Mouse (Mus musculus) erythroblast, embryonic 14.5 days (primary cell): ENCODE results near the gene Ppp1r27. TPM values are rescaled to one million over a fixed set of nuclear protein-coding genes. Genes with fewer than 3 reads are reported as not detected.

Experiments used
- H3K27me3 ChIP-seq: 2 replicates; pipeline ENCODE4 v1.6.1; 2012; ENCODE audit warnings: inconsistent platforms; ENCODE audit not compliant: control insufficient read depth
- H3K36me3 ChIP-seq: 2 replicates; pipeline ENCODE4 v1.6.1; 2012; ENCODE audit warnings: mild to moderate bottlenecking, inconsistent platforms; ENCODE audit not compliant: control insufficient read depth
- H3K4me1 ChIP-seq: 2 replicates; pipeline ENCODE4 v1.6.1; 2012; ENCODE audit warnings: inconsistent platforms; ENCODE audit not compliant: control insufficient read depth
- H3K4me3 ChIP-seq: replicated peaks from 2 replicates; pipeline ENCODE3; 2012; ENCODE audit warnings: moderate library complexity, mild to moderate bottlenecking, inconsistent platforms
- H3K9me3 ChIP-seq: 2 replicates; pipeline ENCODE4 v1.6.1; 2012; ENCODE audit warnings: low read length, inconsistent platforms, mixed read lengths; ENCODE audit not compliant: control insufficient read depth
- GATA1 ChIP-seq: IDR thresholded peaks from 2 replicates; pipeline ENCODE4 v1.6.1; 2012; ENCODE audit warnings: low read length, inconsistent platforms, mixed read lengths
- TAL1 ChIP-seq: IDR thresholded peaks from 3 replicates; pipeline ENCODE4 v1.6.1; 2012; ENCODE audit warnings: low read length, inconsistent platforms, mixed read lengths
- polyA plus RNA-seq: library from polyadenylated mRNA; stranded (reverse); fragments of >175 nt; gene quantifications from 2 replicates; pipeline ENCODE4 v1.2.3, GENCODE M21; 2012

Ppp1r27 gene
- polyA plus RNA-seq, 1 experiment = not detected

DNA sequence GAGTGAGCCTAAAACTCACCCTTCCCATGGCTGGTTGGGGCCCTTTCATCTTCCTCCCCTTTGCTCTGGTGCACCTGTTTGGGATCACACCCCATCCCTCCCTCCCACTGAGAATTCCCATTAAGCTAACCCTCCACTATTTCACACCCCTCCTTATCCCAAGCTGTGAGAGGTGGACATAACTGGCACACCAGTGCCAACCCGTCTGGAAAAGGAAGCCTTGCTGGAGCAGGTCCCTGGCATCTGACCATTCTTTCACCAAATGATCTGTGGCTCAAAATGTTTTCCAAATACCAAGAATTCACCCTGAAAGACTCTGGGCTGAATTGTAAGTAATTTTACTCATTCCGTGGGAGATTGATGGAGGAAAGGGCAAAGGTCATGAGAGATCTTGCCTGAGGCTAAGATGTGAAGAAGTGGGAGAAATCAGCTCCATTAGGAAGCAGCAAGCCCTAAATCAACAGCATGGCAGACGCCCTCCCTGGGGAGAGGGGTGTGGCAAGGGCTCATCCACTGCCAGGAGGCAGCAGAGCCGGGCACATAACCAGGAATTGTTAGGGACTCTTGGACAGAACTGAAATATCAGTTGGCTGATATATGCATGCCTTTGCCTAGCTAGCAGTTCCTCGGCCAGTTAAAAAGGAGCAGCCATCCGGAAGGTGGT lies 38.0 kb downstream of the Ppp1r27 start:
- Histone ChIP-seq H3K4me1 (peaks cover 35% of the 10 kb centered on the region), H3K4me3 (no peak overlapping the region), H3K27me3 (no peaks in the 10 kb centered on the region; the same call in 1 of the 2 replicates), H3K9me3 (no peaks in the 10 kb centered on the region; the same call in 1 of the 2 replicates), H3K36me3 (no peaks in the 10 kb centered on the region)
- no peak for TF ChIP-seq TAL1
- no peak for TF ChIP-seq GATA1

DNA sequence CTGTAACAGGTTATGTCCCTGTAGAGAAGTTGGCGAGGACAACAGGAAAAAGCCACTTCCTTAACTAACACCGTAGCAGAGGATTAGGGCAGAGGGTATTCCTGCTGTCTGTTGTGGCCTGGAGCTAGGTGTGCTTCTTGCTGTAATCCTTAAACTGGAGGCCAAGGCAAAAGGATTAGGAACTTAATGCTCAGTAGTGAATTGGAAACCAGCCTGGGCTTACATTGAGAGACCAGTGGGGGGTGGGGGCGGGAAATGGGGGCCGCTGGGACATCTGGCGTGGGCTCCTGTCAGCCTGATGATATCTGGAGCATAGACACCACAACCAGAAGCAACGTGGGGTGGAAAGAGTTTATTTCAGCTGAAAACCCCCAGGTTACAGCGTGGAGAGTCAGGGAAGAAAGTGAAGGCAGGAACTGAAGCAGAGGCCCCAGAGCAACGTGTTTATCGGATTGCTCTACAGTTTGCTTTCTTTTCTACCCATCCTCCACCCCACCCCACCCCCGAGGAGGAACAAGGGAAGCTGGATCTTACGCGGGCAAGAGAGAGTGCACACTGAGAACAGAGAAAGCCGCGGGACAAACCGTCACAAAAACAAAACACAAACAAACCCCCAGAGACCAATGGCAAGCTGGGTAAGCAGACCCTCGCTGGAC lies 40.4 kb downstream of the Ppp1r27 start:
- H3K36me3 ChIP-seq = no peaks in the 10 kb centered on the region
- no peaks in the 10 kb centered on the region; the same call in none of the 2 replicates for H3K27me3 ChIP-seq
- peaks cover 34% of the 10 kb centered on the region for H3K4me1 ChIP-seq
- no peak for TF ChIP-seq TAL1
- no peak for TF ChIP-seq GATA1
- peak overlapping the region; percentile 54 for H3K4me3 ChIP-seq
- H3K9me3 ChIP-seq = no peaks in the 10 kb centered on the region; the same call in 1 of the 2 replicates

DNA sequence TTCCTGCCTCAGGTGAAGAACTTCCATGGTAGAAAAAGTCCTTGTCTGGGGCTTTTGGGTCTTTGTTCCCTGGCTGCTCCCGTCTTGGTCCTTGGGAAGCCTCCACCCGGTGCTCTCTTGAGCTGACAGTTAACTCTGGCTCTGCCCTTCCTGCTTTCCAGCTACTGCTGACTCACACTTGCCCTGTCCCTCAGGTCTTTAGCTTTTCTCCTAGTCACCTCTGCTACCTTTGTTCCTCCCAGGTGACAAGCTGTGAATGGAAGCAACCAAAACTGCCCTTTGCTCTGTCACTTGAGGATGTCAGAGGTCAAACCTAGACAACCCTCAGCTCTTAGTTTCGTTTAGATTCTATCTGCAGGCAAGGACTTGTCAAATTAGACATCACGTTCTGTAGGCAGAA lies 41.0 kb downstream of the Ppp1r27 start:
- Histone ChIP-seq H3K36me3 (no peaks in the 10 kb centered on the region), H3K4me3 (peak overlapping the region; percentile 54), H3K9me3 (no peaks in the 10 kb centered on the region), H3K27me3 (no peaks in the 10 kb centered on the region; the same call in 1 of the 2 replicates), H3K4me1 (peaks cover 31% of the 10 kb centered on the region)
- TF ChIP-seq GATA1 = no peak
- TF ChIP-seq TAL1 = no peak

DNA sequence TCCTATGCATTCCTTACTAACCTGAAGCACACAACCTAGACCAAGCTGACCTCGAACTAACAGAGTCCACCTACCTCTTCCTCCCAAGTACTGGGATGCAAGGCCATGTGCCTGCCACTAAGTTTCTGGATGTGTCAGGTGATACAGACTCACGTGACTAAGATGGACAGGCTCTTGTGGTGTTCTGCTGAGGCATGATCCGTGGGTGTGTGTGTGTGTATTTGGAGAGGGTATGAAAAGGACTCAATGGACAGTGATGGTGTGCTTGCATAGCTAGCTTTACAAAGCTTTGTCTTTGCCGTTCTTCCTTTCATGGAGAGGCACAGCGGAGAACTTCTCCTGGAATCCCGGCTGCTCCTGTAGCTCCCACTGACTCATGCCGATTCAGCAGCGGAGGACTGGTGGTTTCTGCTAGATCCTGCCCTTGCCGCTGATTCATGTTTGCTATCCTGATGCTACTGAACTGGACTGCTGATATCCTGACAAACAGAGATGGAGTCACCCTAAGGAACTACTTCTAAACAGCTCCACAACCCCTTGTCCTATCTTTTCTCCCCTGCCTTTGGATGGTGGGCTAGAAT lies 42.6 kb downstream of the Ppp1r27 start:
- no peak overlapping the region for H3K4me3 ChIP-seq
- TF ChIP-seq TAL1 = no peak
- TF ChIP-seq GATA1 = no peak
- no peaks in the 10 kb centered on the region for H3K36me3 ChIP-seq
- no peaks in the 10 kb centered on the region for H3K9me3 ChIP-seq
- H3K4me1 ChIP-seq = peaks cover 31% of the 10 kb centered on the region
- no peaks in the 10 kb centered on the region; the same call in 1 of the 2 replicates for H3K27me3 ChIP-seq

DNA sequence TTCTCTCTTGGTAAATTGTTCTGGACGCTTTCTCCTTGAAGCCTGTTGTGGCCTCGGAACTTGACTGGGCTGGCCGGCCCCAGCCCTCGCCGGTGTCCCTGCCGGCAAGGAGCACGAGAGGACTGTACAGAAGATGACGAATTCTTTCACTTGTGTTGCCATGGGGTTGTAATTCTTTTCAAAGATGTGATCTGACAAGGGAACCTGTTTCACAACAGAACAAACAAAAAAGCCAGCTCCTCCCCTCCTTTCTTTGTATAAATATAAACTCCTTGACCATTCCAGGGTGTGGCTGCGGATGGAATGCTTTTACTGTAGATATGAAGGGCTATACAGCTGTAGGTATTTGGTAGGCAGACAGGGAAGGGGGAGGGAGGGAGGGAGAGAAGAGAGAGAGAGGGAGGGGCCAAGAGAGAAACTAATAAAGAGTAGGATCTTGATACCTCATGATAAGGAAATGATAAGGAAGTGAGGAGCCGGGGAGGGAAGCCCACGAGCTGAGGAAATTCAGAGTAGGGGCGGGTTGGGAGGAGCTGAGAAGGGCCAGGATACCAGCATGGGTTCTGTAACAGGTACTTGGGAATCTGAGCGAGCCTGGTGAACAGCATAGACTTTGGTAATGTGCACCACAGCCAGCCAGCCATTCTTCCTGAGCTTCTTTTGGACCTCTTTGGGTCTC lies 43.2 kb downstream of the Ppp1r27 start:
- H3K36me3 ChIP-seq = no peaks in the 10 kb centered on the region
- no peaks in the 10 kb centered on the region; the same call in 1 of the 2 replicates for H3K27me3 ChIP-seq
- peaks cover 31% of the 10 kb centered on the region for H3K4me1 ChIP-seq
- no peaks in the 10 kb centered on the region for H3K9me3 ChIP-seq
- no peak for TF ChIP-seq GATA1
- no peak for TF ChIP-seq TAL1
- H3K4me3 ChIP-seq = no peak overlapping the region

DNA sequence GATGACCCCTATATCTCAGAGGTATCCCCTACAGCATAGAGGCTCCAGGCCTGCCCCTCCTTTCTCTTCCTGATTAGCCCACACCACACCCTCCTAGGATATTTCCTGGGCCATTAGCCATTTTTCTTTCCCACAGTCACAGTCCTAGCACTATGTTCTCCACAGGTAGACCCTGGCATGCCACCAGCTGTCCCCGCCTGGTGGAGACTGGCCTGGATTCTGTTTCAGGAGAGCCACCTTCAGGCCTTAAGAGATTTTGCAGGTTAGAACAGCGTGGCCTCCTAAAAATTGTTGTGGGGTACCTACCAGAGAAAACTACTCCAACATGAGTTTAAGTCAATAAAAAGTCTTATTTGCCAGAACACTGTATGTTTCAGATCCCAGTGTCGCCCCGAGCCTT lies 44.0 kb downstream of the Ppp1r27 start:
- Histone ChIP-seq H3K4me1 (peaks cover 31% of the 10 kb centered on the region), H3K9me3 (no peaks in the 10 kb centered on the region), H3K4me3 (no peak overlapping the region), H3K27me3 (no peaks in the 10 kb centered on the region; the same call in 1 of the 2 replicates), H3K36me3 (no peaks in the 10 kb centered on the region)
- TF ChIP-seq TAL1 (no peak), GATA1 (no peak)

DNA sequence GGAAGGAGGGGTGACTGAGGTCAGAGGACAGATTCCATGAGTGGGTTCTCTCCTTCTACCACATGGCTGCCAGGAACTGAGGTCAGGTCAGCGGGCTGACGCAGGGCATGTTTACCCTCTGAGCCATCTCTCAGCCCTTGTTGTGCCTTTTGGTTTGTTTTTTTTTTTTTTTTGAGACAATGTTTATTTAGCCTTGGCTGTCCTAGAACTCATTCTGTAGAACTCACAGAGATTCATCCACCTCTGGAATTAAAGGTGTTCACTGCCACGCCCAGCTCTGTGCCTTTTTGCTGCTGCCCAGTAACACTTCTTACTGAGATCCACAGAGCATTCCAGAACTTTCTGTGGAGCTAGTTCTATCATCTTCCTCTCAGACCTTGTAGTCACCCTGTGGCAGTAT lies 45.3 kb downstream of the Ppp1r27 start:
- Histone ChIP-seq H3K36me3 (no peaks in the 10 kb centered on the region), H3K9me3 (no peaks in the 10 kb centered on the region), H3K4me1 (peaks cover 22% of the 10 kb centered on the region), H3K27me3 (peaks cover 3% of the 10 kb centered on the region), H3K4me3 (no peak overlapping the region)
- TF ChIP-seq GATA1 (no peak), TAL1 (no peak)

DNA sequence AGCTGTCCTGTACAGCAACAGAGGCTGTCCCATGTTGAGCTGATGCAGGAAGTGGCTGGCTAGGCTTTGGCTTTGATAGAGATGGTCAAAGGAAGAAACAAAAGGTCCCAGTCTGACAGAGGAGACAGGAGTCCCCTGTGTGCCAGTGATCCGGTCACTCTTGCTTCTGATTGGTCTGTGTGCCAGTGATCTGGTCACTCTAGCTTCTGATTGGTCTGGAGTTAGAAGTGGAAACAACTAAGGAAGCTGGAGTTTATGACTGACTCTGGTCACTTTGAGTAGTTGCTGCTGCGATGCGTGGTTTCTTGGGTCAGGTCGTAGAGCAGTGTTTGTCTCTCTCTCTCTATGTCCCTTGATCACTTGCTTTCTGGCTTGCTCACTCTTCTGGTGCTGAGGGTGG lies 49.2 kb downstream of the Ppp1r27 start:
- Histone ChIP-seq H3K4me1 (peaks cover 3% of the 10 kb centered on the region; the same call in 1 of the 2 replicates), H3K27me3 (peaks cover 3% of the 10 kb centered on the region), H3K4me3 (no peak overlapping the region), H3K36me3 (peaks cover 26% of the 10 kb centered on the region), H3K9me3 (no peaks in the 10 kb centered on the region)
- TF ChIP-seq GATA1 (no peak), TAL1 (no peak)

DNA sequence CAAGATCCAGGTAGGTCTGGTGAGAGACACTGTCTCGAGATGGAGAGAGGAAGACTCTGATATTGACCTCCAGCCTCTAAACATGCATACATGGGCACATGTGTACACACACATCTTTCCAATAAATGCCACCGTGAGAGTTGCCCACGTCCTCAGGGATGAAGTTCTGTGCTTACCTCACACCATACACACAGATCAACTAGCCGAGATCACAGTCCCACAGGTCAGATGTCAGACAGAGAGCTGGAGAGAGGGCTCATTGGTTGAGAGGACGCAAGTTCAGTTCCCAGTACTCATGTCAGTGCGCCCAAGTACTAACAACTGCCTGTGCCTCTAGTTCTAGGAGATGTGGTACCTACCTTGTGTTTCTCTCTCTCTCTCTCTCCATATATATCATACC lies 49.9 kb downstream of the Ppp1r27 start:
- H3K4me1 ChIP-seq = peaks cover 3% of the 10 kb centered on the region; the same call in 1 of the 2 replicates
- H3K4me3 ChIP-seq = no peak overlapping the region
- H3K36me3 ChIP-seq = peaks cover 33% of the 10 kb centered on the region
- H3K27me3 ChIP-seq = peaks cover 3% of the 10 kb centered on the region
- no peaks in the 10 kb centered on the region for H3K9me3 ChIP-seq
- no peak for TF ChIP-seq GATA1
- TF ChIP-seq TAL1 = no peak
